Mouse (Mus musculus): ENCODE measurements at regions not wholly inside any gene's neighbourhood (a gene's known extent, or its start where the extent isn't known, plus 50 kb on each side); places are given as distances from the start of the nearest gene placed in this dataset.

GRCm38 (mm10) chr17:54182073-54182472 lies 116.8 kb downstream of the Slc5a7 start:
- no peak for TF ChIP-seq CTCF (IDR thresholded peaks at IDR 0.05; ENCODE audit: low read depth)
- no peak for TF ChIP-seq EP300 (optimal IDR thresholded peaks at IDR 0.05)
